Mouse (Mus musculus) adipocyte (in vitro differentiated cells): ENCODE results near the gene Irak4.

Experiments used
- DNase-seq: peaks from one replicate; pipeline ENCODE4 v3.0.0-alpha.2; 2016; ENCODE audit warnings: low spot score

The Irak4 gene

DNA sequence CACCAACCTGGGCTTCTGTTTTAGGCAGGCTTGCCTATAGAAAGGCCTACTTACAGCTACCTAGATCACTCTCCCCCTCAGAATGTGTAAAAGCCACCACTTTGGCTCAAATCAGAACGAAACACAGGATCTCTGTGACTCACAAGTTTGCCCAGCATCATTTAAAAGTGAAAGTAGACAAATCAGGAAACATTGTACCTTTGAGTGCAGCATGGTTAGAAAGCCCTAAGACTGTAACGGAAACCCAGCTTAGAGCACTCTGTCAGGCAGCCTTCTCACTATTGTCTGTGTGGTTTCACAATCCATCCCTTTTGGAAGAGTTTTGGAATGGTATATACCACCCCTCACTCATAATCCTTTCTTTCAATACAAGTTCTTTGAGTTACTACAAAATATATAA is 21.5 kb downstream of the Irak4 start:
- DNase-seq: no peak

DNA sequence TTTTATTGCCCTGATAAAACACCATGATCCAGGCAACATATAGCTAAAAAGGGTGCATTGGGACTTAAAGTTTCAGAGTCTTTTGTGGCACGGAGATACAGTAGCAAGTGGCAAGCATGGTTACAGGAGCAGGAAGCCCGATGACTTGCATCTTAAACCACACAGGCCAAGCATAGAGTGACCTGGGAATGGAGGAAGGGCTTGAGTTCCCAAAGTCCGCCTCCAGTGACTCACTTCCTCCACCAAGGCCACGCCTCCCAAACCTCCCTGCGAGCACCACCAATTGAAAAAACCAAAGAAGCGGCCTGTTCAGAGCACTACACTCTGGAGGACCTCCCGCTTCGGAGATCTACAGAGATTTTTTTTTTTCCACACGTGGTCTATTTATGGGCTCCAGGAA is 22.4 kb downstream of the Irak4 start:
- no peak for DNase-seq

DNA sequence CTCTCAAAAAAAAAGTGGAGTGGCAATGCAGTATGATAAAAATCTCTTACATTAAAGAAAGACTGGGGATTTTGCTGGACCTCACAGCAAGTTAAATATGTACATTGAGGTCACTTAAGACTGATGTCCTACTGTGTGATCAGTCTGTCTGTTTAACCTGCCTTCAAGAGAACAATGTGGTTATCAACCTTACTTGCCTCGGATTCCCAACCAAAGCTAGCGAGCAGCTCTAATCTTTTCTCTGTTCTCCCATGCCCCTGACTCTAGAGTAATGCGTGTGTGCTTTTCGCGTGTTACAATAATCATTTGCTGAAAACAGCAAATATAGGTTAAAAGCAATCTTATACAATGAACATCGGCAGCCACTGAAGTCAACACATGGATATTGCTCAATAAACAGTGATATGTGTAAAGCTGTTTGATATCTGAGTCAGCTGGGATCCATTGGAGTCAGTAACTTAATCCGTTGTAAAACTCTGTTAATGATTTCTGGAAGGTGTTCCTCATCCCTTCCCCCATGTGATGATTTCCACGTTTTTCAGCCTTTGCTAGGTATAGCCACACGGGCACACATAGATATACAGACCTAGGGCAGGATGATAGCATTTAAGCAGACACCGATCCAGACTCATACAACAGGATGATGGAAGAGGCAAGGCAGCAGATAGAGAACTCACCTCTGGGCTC is 25.2 kb downstream of the Irak4 start:
- no peak for DNase-seq

DNA sequence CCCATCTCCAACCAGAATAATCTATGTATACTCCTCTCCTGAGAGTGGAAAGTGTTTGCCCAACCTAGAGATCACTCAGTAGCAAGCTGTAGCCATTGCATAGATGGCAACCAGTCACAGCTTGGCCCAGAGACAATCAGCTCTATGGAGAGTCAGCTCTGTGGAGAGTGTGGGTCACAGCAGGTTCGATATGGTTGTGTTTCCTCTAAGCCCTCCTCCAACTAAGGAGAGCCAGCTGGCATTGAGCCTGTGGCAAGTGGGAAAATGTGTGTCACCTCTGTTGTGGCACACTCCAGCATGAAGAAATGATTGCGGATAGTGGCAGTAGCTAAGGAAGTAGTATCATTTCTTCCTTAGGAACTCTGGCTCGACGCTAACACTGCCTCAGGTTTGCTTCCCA is 28.1 kb downstream of the Irak4 start:
- DNase-seq: peak; percentile 54

DNA sequence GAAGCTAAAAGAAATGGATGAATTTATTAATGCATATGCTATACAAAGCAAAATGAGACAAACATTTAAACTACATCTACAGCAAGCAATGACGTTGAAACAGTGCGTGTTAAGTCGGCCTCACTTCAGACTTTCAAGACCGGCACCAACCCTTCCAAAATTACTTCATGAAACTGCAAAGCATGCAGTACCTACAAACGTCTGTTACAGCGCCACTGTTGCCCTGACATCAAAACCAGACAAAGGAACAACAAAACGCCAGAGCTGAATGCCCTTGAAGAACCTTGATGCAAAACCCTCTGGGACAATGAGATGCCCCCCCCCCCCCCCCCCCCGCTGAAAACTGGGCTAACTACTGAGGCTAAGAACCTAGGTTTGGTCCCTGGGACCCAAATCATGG is 29.3 kb downstream of the Irak4 start:
- no peak for DNase-seq

DNA sequence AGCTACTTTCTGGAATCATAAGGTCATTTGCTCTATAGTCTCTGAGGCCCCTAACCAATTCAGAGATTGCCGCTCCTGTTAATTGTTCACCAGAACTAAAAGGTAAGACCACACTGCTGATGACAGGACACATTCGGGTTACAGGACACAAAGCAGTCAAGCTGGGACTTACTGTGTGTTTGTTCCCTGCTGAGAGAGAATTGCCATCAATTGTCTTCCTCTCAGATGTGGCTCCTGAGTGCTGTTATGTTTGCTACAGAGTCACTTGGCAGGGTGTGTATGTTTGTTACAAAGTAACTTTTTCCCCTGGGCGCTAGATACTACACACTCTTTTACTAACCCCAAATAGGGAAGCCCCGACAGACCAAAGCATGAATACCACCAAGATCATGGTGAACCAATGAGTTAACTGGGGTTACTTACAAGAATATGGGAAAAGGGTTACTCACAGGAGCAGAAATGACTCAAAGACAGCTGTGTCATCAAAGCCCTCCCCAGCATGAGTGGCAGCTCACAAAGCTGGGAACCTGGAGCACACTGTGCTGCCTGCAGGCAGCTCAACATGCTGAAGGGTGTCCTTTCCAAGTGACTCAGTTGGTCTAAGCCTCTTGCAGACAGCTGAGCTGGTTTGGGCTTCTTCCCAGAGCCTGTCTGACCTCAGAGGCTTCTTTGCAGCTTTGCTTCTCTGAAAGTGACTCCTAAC is 31.3 kb downstream of the Irak4 start:
- peak; percentile 57 for DNase-seq

DNA sequence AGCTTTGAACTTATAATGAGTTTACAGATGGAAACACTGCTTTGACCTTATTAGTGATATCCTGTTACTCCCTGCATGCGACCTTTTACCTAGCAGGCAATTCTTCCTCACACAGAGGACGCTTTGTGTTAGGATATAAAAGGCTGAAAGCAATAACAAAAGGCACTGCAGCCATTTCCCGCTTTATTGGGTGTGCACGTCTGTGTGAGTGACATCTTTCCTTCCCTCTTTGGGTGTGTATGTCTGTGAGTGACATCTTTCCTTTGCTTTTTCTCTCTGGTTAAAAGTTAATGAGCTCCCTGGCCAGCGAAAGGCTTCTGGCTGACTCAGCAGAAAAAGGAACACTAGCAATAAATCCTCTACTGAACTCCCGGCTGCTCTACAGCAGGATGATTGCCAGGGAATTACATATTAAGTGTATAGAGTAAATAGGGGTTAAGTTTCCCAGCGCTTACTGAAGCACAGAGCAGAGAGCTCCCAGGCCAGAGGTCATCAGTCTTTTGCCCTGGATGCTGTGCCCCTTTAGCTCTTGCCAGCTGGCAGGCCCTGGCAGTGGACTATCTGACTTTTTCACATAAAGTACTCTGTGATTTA is 38.7 kb downstream of the Irak4 start:
- peak; percentile 93 for DNase-seq

DNA sequence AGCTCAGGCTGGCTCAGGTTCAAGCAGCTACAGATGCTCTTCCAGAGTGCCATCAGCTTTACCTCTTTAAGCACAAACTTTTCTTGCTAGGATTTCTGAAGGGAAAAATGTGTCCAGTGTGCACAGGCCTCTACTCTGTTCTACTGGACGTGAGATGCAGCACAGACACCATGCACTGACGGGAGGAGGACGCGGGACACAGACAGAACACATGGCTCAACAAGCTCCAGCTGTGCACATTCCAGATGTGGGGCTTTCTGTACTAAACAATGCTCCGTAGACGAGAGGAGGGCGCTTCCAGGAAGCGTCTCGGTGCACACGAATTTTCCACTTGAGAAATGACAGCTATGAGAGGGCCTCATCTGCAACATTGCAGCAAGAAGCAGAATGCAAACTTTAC is 39.7 kb downstream of the Irak4 start:
- DNase-seq: no peak

DNA sequence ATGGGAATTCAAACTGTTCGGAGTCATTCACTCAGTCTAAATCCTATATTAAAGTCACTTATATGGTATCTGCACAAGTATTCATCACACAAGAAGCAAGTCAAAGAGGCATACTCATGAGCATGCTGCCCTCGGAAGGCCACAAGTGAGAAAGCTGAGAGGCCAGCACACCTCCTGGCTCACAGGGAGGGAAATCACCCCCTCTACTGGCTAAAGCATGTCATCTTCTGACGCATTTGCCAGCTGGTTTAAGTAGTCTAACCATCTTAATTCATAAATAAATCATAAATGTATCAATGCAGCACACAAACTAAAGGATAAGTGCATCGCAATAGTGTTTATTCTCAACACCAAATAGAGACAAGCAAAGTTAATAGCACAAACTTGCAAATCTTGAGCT is 41.3 kb downstream of the Irak4 start:
- DNase-seq: peak; percentile 44

DNA sequence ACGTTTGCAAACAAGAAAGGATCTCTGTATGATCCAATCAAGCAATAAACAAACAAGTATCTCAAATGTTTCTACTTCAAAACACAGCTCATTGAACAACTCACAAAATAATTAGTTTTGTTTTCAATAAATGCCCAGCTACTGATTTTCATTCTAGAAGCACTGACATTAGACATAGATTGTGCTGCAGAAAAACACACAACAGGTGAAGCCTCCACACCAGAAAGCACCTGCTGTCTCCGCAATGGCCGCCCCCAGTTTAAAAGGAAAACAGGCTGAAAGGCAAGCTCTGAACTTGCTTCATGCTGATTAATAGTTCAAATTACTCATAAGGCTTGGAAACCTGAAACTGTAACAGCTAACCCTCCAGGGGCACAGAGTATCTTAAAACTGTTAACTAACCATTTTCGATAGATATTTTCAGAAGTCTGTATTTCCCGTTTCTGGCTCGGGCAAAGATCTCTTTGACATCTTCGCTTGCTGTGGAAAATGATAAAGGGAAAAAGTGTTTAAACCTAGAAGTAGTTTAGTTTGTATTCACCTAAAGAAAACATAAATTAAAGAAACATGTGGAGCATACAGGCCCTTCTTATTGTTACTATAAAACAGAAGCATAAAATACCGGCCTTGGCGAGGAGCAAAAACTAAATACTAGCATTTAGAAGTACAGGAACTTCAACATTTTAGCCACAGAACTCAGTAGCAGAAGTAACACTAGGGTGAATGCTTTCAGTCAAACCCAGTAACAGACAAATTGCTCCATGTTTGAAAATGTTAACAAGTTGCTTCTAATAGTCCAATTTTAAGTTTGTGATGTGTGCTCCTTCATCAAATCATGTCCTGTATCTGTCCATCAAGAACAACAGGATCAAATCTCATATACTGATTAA is 44.6 kb downstream of the Irak4 start:
- DNase-seq: no peak

DNA sequence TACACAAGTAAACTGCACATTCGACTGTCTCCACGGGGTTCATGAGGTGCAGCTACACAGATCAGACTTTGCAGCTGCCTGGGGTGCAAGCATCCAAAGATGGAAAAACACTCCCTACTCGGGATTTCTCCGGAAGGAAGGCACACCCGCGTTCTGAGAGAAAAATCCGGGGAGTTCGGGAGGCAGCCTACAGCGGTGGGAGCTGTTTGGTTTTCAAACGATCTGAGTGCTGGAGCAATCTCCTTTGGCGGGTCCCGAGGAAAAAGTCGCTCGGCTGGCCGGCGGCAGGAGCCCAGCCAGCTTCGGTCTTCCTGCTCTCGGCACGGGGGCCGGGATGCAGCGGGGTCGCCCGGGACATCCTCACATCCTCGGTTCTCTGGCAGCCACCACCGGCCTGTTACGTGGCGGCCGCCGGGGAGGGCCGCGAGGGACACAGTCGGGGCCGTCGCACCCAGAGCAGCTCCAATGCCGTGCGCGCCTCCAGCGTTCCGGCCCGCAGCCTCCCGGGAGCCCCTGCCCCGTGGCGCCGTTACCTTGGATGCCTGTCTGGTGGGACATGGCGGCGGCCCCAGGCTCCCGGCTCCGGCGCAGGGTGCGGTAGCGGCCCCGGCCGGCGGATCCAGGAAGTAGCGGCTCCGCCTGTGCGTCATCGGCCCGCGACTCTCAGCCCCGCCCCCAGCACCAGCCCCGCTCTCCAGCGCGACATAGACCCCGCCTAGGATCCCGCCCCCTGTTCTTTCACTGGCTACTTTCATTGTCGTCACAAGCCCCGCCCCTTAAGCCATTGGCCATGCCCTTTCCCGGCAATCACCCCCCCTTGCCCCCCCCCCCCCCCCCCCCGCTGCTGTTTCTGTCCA is 46.0 kb downstream of the Irak4 start, which contains the start of gene Twf1:
Gene Twf1, minus strand, starts transcription at position 671 of the 857 bp plus-strand sequence.
- DNase-seq: peak; percentile 99

DNA sequence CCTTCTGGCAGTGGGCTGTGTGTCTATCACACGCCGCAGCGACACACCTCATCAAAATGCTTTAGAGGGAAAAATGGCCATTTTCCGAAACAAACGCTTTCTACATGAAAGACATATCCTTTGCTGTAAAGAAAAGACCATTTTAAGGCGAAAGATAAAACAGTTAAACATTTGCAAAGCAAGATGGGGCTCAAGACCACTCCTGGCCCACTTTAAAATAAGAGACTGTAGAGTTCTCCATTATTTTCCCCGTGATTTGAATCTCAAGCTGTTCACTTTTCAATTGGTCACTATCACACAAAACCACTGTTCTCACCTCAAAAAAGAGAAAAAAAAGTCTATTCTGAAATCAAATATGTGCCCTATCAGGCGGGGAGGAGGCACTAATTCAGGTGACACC is 46.6 kb downstream of the Irak4 start:
- DNase-seq: no peak

DNA sequence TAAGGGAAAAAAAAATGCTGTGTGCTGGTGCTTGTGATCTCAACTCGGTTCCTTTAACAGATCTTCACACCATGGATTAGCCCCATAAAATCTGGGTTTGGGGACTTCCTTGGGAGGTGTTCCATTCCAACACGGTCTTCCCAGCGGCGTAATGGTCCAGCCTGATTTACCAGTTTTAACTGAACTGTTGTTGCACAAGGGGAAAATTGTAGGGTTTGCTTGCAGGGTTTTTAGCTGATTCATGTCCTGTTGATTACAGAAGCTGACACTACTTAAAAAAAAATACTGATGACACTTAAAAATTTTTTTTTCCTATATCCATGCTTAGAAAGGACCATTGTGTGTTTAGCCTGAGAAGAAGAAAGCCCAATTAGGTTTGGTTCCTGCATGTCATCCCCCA is 47.9 kb downstream of the Irak4 start:
- DNase-seq: no peak

DNA sequence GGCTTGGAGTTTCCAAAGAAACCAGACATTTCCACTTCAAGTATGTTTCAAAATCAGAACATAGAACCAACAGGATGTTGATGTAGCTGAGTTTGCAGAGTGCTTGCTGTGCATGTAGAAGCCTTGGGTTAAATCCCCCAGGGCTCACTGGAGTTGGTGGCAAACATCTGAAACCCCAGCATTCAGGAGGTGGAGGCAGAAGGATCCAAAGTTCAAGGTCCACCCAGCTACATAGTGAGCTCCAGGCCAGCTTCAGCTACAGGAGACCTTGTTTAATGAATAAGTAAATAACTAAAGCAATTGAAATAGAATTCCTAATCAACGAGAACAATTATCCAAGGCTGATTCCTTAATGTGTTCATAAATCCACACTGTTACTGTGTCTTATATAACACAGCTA is 50.1 kb downstream of the Irak4 start:
- no peak for DNase-seq

DNA sequence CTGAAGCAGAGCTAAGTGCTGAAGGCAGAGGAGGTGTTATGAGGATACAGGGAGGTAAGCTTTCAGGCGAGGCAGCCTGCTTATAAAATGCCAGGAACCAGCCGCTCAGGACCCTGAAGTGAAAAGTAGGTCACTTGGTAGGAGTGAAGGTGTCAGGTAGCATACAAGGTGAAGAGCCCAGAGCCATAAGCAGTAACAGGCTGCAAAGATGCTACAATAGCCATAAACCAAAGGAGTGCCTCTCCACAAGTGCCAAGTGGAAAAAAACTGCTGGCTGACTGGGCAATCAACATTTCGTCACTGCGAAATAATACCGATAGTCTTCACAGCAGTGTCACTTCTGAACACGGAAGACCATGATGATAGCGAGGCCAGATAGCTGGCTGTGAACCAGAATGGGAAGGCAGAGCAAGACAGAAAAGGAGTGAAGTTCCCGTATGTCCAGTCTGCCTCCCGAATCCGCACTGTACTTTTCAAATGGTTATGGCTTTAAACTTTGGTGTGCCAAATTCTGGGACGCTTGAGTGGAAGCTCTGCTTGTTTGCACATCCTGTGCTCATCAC is 56.8 kb downstream of the Irak4 start:
- DNase-seq: no peak

DNA sequence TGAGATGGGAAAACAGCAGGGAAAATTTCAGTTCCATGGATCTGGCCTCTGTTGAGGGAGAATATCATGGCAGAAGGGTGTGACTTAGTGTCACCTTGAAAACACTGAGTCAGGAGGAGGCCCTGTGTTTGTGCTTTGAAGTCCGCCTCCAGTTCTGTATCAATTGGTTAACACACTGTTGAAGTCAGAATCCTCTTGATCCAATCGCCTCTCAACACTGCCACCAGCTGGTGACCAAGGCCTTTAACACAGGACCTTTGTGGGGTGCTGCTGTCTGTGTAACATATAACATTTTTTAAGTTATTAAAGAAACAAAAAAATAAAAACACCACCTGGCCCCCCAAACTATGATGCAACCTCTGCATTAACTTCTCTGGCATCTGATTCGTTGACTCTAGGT is 57.9 kb downstream of the Irak4 start:
- DNase-seq: peak; percentile 79

DNA sequence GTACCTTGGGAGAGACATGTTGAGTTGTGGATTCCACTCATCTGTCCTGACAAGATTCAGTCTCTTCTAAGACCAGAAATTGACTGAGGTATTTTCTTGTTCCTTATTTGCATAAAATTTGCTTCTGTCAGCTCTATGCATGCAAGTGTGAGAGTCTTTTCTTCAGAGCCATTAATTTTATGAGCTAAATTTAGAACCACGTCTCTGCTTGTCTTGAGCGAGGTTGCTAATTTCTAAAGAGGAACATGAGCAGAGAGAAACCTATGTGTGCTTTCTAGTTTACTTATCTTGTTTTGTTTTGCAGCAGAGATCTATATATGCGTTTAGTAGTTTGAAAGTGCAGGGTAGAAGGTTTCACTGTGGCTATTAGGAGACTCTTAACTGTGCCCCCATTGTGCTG is 59.0 kb downstream of the Irak4 start:
- no peak for DNase-seq

DNA sequence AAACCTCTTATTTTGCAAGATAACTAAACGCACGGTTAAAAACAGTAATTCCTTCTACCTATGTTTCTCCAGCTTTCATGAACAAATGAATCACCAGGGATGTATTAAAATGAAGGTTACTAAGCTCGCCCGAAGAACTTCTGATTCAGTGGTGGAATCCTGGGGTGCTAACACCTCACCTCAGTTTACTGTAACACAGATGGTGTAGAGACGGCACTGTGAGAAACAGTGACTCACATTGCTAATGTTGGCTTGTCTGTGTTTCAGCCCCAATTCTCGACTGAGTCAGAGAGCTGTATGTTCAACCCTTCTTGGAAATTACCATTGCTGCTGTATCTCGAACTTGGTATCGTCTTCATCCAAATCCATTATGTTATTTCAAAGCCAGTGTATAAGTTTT is 64.3 kb downstream of the Irak4 start:
- no peak for DNase-seq

DNA sequence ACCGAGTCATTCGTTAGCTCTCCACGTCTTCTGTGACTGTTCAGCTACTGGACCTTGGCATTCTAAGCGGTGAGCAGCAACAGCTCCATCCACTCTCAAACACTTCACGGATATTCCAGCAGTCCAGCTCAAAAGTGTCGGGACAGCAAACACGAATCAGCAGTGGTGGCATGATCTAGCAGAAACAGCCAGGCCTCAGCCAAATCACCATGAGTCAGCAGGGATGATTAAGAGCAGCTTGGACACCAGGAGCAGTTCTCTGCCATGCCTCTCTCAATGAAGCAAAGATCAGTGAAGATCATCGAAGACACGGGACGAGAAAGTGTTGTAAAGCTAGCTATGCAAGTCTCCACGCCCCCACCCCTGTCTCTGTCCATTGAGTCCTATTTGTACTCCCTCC is 72.6 kb downstream of the Irak4 start:
- DNase-seq: no peak

DNA sequence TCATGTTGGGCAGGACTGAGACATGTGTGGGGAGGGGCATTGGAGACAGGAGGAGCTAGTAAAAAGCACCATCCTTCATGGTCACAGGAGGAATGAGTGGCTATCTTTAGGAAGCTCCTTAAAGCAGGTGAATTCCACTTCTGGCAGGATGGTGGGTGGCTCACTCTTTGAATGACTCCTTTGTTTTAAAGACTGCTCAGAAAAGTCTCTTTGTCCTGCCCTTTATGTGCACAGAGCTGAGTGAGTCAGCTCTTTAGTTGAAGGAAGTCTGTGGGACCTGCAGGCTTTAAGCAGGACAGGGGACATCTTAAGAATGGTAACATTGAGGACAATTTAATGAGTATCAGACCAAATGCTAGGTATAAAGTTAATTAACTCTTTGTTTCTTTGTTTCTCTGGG is 77.5 kb downstream of the Irak4 start:
- no peak for DNase-seq

DNA sequence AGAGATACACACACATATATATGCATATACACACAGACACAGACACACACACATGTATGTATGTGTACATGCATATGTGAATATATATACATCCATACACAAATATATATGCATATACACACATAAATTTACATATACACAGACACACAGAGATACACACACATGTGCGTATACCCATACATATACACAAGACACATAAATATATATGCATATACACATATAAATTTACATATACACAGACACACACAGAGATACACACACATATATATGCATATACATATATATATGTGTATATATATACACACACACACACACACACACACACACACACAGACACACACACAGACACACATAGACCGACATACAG is 85.0 kb downstream of the Irak4 start:
- DNase-seq: no peak
